Mouse (Mus musculus) forebrain, embryonic 14.5 days (tissue): ENCODE measurements at regions not wholly inside any gene's neighbourhood (a gene's known extent, or its start where the extent isn't known, plus 50 kb on each side); places are given as distances from the start of the nearest gene placed in this dataset.
"Not testable (repeated sequence)": the region's sequence is repeated elsewhere in the genome, so short reads cannot be mapped to it uniquely, and the experiment has no call there.

Experiments
- ATAC-seq: fragments of 200-750 bp; cut with Nextera tagmentation; 2 replicates; pipeline ENCODE4 v1.8.0; 2017; ENCODE audit warnings: mild to moderate bottlenecking, moderate library complexity
- DNase-seq: peaks from one replicate; pipeline ENCODE4 v3.0.0-alpha.2; 2015; ENCODE audit warnings: low spot score
- H3K27ac ChIP-seq: fragments of 300-500 bp; sonication (generic); 2 replicates; pipeline ENCODE4 v1.5.1; 2014; ENCODE audit warnings: low read depth, mild to moderate bottlenecking, control low read depth, low read length, moderate library complexity
- H3K27me3 ChIP-seq: fragments of 300-500 bp; sonication (generic); replicated peaks from 2 replicates; pipeline ENCODE4 v1.6.1; 2014; ENCODE audit warnings: low read length, control low read depth, mixed read lengths; ENCODE audit not compliant: control insufficient read depth, insufficient read depth
- H3K36me3 ChIP-seq: fragments of 300-500 bp; sonication (generic); 2 replicates; pipeline ENCODE4 v1.6.1; 2014; ENCODE audit warnings: low read length, control low read depth; ENCODE audit not compliant: control insufficient read depth, insufficient read depth
- H3K4me1 ChIP-seq: fragments of 300-500 bp; sonication (generic); 2 replicates; pipeline ENCODE4 v1.6.1; 2014; ENCODE audit warnings: antibody characterized with exemption, low read length, control low read depth; ENCODE audit not compliant: control insufficient read depth, insufficient read depth
- H3K4me2 ChIP-seq: fragments of 300-500 bp; sonication (generic); 2 replicates; pipeline ENCODE4 v1.6.1; 2014; ENCODE audit warnings: mild to moderate bottlenecking, control low read depth, low read length
- H3K4me3 ChIP-seq: fragments of 300-500 bp; sonication (generic); 2 replicates; pipeline ENCODE4 v1.5.1; 2014; ENCODE audit warnings: low read depth, low read length, control low read depth
- H3K9ac ChIP-seq: fragments of 300-500 bp; sonication (generic); 2 replicates; pipeline ENCODE4 v1.6.1; 2014; ENCODE audit warnings: mild to moderate bottlenecking, low read length, control low read depth, moderate library complexity
- H3K9me3 ChIP-seq: fragments of 300-500 bp; sonication (generic); replicated peaks from 2 replicates; pipeline ENCODE4 v1.6.1; 2016; ENCODE audit warnings: low read length, control low read depth, mixed read lengths; ENCODE audit not compliant: control insufficient read depth
- WGBS: fragments of 180-500 bp; shearing (Covaris S2); extraction: QIAGEN DNeasy Blood & Tissue Kit; methylation state at CpG from one replicate; pipeline ENCODE4 v1.1.7; 2014; 5-methylcytosine and 5-hydroxymethylcytosine counted together

GRCm38 (mm10) chr4:7256486-7256885 is 982.4 kb downstream of the Car8 start:
- WGBS: 85% methylated on average over 2 of the region's 2 CpGs
- no peak for DNase-seq
- H3K4me1 ChIP-seq: no peaks in the 10 kb centered on the region
- H3K36me3 ChIP-seq: no peaks in the 10 kb centered on the region
- no peak overlapping the region for H3K4me2 ChIP-seq
- H3K4me3 ChIP-seq: no peak overlapping the region
- no peaks in the 10 kb centered on the region for H3K27me3 ChIP-seq
- H3K9me3 ChIP-seq: no peaks in the 10 kb centered on the region
- H3K27ac ChIP-seq: no peak overlapping the region
- H3K9ac ChIP-seq: no peak overlapping the region
- no peak for ATAC-seq

- Histone ChIP-seq H3K4me3 (no peak overlapping the region), H3K4me2 (no peak overlapping the region), H3K27ac (no peak overlapping the region), H3K36me3 (no peaks in the 10 kb centered on the region), H3K9ac (no peak overlapping the region), H3K27me3 (no peaks in the 10 kb centered on the region), H3K9me3 (no peaks in the 10 kb centered on the region), H3K4me1 (no peaks in the 10 kb centered on the region)
- 91% methylated on average over 2 of the region's 2 CpGs for WGBS
- DNase-seq: no peak
- ATAC-seq: no peak
Observed at GRCm38 (mm10) chr4:7253616-7254015, 985.2 kb downstream of the Car8 start.

DNA sequence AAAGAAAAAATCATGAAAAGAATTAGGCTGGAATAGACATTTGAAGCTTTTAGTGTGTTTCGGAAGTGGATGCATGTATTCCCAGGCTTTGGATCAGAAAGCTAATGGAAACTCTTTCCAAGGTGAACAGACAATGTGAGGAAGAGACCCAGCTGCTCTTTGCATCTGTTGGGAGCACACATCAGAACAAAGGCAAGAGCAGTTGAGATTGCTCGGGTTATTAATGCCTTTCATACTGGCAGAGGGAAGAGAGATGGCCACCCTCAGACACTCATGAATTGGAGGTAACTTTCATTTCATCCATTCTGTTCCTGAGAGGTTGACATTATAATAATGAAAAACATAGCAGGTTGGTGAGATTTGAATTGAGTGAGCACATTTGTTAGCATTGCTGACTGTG is 987.2 kb downstream of the Car8 start:
- Histone ChIP-seq H3K36me3 (no peaks in the 10 kb centered on the region), H3K27ac (no peak overlapping the region), H3K27me3 (no peaks in the 10 kb centered on the region), H3K9me3 (no peaks in the 10 kb centered on the region), H3K4me1 (0 out of 2 replicates have a peak, but pooled peaks cover 3% of the 10 kb centered on the region), H3K4me2 (no peak overlapping the region), H3K9ac (no peak overlapping the region), H3K4me3 (no peak overlapping the region)
- WGBS: 73% methylated on average over 2 of the region's 2 CpGs
- DNase-seq: peak; percentile 25
- ATAC-seq: no peak

- no peak for DNase-seq
- no peaks in the 10 kb centered on the region for H3K27me3 ChIP-seq
- WGBS: 39% methylated on average over 4 of the region's 4 CpGs
- no peaks in the 10 kb centered on the region for H3K36me3 ChIP-seq
- no peak overlapping the region for H3K4me2 ChIP-seq
- no peak overlapping the region for H3K9ac ChIP-seq
- H3K27ac ChIP-seq: no peak overlapping the region
- H3K4me1 ChIP-seq: 0 out of 2 replicates have a peak, but pooled peaks cover 3% of the 10 kb centered on the region
- no peak for ATAC-seq
- no peaks in the 10 kb centered on the region for H3K9me3 ChIP-seq
- H3K4me3 ChIP-seq: no peak overlapping the region
Observed at GRCm38 (mm10) chr4:7247816-7248215, 991.0 kb downstream of the Car8 start.

GRCm38 (mm10) chr4:7247244-7247643 is 991.6 kb downstream of the Car8 start:
- peak; percentile 16 for DNase-seq
- 0 out of 2 replicates have a peak, but pooled peaks have one; percentile 10 for ATAC-seq
- WGBS: 19% methylated on average over 4 of the region's 4 CpGs
- Histone ChIP-seq H3K27me3 (no peaks in the 10 kb centered on the region), H3K4me2 (no peak overlapping the region), H3K4me3 (no peak overlapping the region), H3K4me1 (0 out of 2 replicates have a peak, but pooled peaks cover 3% of the 10 kb centered on the region), H3K36me3 (no peaks in the 10 kb centered on the region), H3K27ac (no peak overlapping the region), H3K9ac (no peak overlapping the region), H3K9me3 (no peaks in the 10 kb centered on the region)

GRCm38 (mm10) chr4:7246828-7247227 is 992.0 kb downstream of the Car8 start:
- ATAC-seq: no peak
- Histone ChIP-seq H3K27ac (no peak overlapping the region), H3K36me3 (no peaks in the 10 kb centered on the region), H3K9me3 (no peaks in the 10 kb centered on the region), H3K4me2 (no peak overlapping the region), H3K4me3 (no peak overlapping the region), H3K27me3 (no peaks in the 10 kb centered on the region), H3K4me1 (0 out of 2 replicates have a peak, but pooled peaks cover 3% of the 10 kb centered on the region), H3K9ac (no peak overlapping the region)
- DNase-seq: no peak
- 68% methylated on average over 4 of the region's 4 CpGs for WGBS

GRCm38 (mm10) chr4:7245653-7246052 is 993.2 kb downstream of the Car8 start:
- Histone ChIP-seq H3K9me3 (no peaks in the 10 kb centered on the region), H3K4me1 (0 out of 2 replicates have a peak, but pooled peaks cover 3% of the 10 kb centered on the region), H3K4me2 (no peak overlapping the region), H3K27ac (no peak overlapping the region), H3K27me3 (no peaks in the 10 kb centered on the region), H3K36me3 (no peaks in the 10 kb centered on the region), H3K4me3 (no peak overlapping the region), H3K9ac (no peak overlapping the region)
- ATAC-seq (no peak), DNase-seq (no peak)
- 95% methylated on average over 2 of the region's 2 CpGs for whole genome bisulfite sequencing

- H3K36me3 ChIP-seq: no peaks in the 10 kb centered on the region
- WGBS: 86% methylated on average over 3 of the region's 3 CpGs
Observed at GRCm38 (mm10) chr4:7237848-7238247, 1001.0 kb downstream of the Car8 start.

GRCm38 (mm10) chr4:7234537-7234936 is 1004.3 kb downstream of the Car8 start:
- 96% methylated on average over 6 of the region's 6 CpGs for WGBS
- H3K27ac ChIP-seq, DNase-seq, ATAC-seq, H3K9ac ChIP-seq, H3K4me1 ChIP-seq, H3K27me3 ChIP-seq, H3K36me3 ChIP-seq, H3K4me3 ChIP-seq, H3K4me2 ChIP-seq: not testable (repeated sequence)
- peaks cover 33% of the 10 kb centered on the region for H3K9me3 ChIP-seq

More at GRCm38 (mm10) chr4:7237848-7238247, 1001.0 kb downstream of the Car8 start:
- H3K4me1 ChIP-seq: no peaks in the 10 kb centered on the region
- no peak overlapping the region for H3K9ac ChIP-seq
- no peak overlapping the region for H3K4me2 ChIP-seq
- peaks cover 27% of the 10 kb centered on the region for H3K9me3 ChIP-seq
- H3K27ac ChIP-seq: no peak overlapping the region
- H3K4me3 ChIP-seq: no peak overlapping the region
- DNase-seq (no peak), ATAC-seq (no peak)
- no peaks in the 10 kb centered on the region for H3K27me3 ChIP-seq
